Mouse (Mus musculus): Measurements from ENCODE around the gene En2. TPM values are rescaled to one million over a fixed set of nuclear protein-coding genes. Genes with fewer than 3 reads are reported as not detected.

En2 gene
- polyA plus RNA-seq (2015; fragmentation: Nextera tagmentation; extraction: Ambion mirVana): 0.60 and 1.3 TPM in 2 replicates

DNA sequence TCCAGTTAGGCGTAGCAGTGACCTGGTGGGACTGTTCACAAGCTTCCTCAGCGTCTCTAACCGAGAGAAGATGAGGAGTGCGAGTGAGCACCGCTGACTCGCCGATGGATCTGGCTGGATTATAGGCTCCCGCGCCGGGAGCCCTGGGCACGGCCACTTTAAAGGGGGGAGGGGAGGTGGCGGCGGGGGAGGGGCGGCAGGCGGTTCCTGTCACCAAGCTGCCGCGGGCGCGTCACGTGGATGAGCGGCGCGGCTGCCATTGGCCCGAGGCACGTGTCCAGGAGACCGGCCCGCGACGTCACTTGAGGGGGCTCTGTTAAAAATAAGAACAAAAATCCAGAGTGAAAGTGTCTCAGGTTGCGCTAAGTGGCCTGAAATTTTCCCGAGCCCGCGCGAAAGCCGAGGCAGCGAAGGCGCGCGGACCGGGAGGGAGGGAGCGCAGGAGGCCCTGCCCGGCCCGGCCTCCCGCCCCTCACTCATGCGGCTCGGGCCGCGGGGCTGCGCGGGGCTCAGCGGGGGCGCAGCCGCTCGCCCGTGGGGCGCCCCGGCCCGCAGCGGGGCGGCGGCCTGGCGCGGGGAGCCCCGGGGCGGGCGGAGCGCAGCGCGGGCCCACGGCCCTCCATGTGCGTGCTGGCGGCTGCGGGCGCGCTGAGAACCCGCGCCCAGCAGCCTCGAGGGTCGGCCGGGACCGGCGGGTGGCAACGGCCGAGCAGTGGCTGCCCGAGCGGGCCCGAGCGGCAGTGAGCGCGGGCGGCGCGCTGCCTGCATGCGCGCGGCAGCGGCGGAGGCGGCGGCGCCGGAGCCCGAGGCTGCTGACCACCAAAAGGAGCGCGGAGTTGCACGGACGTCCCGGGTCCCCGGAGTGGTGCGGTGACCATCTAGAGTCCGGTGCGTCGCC is at the start of gene En2:
Gene En2, plus strand, starts transcription at position 337 of the 898 bp plus-strand sequence.
- H3K9ac ChIP-seq: peak within 1 kb of the TSS; percentile 45
- no peaks in the 10 kb centered on the region for H3K9me3 ChIP-seq
- peaks cover 77% of the 10 kb centered on the region for H3K27me3 ChIP-seq
- ATAC-seq (ENCODE audit: low FRiP score, low read depth): peak; percentile 86
- peak within 1 kb of the TSS; percentile 86 for H3K4me2 ChIP-seq
- no peaks in the 10 kb centered on the region for H3K36me3 ChIP-seq
- H3K4me3 ChIP-seq: peak within 1 kb of the TSS; percentile 46
- WGBS: under 1% methylated on average over 104 of the region's 113 CpGs
- peaks cover 22% of the 10 kb centered on the region for H3K4me1 ChIP-seq (replicated peaks)
- peak within 1 kb of the TSS; percentile 76 for H3K27ac ChIP-seq (replicated peaks)

DNA sequence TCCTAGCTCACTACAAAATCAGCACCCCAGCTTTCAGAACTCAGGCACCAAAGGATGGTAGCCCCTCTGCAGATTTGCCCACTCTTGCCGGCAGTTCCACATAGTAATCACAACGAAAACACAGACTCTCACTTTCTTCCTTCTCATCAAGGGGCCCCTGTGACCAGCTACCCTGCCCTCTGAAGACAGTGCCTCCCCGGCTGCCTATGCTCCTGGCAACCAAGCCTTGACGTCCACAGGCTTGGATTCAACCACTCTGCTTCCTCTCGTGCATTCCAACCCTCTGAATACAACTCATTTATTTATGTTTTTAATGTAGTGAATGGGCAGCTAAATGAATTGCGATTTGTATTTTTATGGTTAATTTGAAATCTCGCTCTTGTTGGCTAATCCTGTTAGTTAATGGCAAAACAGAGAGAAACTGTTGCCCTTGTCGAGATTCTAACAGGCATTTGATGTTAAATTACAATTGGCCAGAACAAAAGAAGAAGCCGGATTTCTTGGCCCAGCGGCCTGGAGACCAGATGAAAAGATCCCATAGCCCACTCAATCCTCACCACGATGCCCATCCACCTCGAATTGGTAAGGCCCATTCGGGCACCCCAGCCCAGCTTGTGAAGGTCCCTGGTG is 48.1 kb upstream of the En2 start:
- peak overlapping the region; percentile 29; the same call in 1 of the 2 replicates for H3K4me3 ChIP-seq
- 5% methylated on average over 13 of the region's 13 CpGs for WGBS
- H3K27me3 ChIP-seq: peaks cover 45% of the 10 kb centered on the region
- no peaks in the 10 kb centered on the region for H3K36me3 ChIP-seq
- H3K4me1 ChIP-seq (replicated peaks): peaks cover 8% of the 10 kb centered on the region
- H3K9ac ChIP-seq: no peak overlapping the region
- H3K4me2 ChIP-seq: peak overlapping the region; percentile 55
- H3K9me3 ChIP-seq: no peaks in the 10 kb centered on the region
- no peak for ATAC-seq (ENCODE audit: low FRiP score, low read depth)
- H3K27ac ChIP-seq (replicated peaks): no peak overlapping the region

DNA sequence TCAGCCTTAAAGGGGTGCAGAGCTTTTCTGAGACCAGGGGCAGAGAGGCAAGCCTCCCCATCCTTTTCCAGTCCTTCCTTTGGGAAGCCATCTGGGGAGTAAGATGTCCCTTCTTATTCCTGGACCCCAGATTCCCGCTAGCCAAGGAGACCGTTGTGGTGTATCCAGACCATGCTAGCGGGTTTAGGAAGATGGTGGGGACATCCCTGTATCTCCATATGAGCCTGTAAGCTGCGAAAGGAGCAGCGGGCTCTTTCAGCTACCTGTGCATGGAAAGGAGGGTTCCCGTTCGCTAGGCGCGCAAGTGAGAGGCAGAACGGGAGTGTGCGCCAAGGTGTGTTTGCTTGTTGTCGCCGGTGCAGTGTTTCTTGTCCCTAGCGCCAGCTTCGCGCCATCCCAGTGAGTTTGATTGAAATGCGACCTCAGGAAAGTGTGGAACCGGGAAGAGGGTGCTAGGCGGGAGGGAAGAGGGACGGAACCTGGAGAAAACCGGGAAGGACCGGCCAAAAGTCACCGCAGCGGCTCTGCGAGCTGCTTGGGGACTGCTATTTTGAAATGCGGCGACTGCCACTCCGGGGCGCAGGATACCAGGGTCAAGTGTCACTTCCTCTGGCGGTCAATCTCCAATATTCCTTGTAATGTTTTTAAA is 47.5 kb upstream of the En2 start:
- H3K9ac ChIP-seq: 0 out of 2 replicates have a peak overlapping the region, but pooled peaks have one; percentile 5
- under 1% methylated on average over 30 of the region's 30 CpGs for WGBS
- no peaks in the 10 kb centered on the region for H3K9me3 ChIP-seq
- peak overlapping the region; percentile 55 for H3K4me2 ChIP-seq
- peaks cover 51% of the 10 kb centered on the region for H3K27me3 ChIP-seq
- peaks cover 9% of the 10 kb centered on the region for H3K4me1 ChIP-seq (replicated peaks)
- no peak for ATAC-seq (ENCODE audit: low FRiP score, low read depth)
- no peaks in the 10 kb centered on the region for H3K36me3 ChIP-seq
- no peak overlapping the region; the same call in 1 of the 2 replicates for H3K27ac ChIP-seq (replicated peaks)
- peak overlapping the region; percentile 29 for H3K4me3 ChIP-seq

DNA sequence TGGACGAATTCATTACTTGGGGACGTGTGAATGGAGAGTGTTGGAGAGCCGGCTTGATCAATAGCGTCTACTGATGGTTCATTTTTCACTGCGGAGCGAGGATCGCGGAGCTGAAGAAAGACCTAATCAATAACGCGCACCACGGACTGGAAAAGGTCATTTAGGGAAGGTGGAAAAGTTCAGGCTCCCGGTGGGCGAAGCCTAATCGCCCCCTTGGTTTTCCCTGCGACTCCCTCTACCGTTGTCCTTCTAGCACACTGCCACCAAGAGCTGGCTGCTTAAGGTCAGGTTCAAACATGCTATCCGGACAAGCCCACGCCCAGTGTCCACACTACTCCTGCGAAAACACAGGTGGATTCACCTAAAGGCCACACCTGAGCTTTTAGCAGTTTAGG is 47.0 kb upstream of the En2 start:
- ATAC-seq (ENCODE audit: low FRiP score, low read depth): no peak
- no peak overlapping the region; the same call in 1 of the 2 replicates for H3K27ac ChIP-seq (replicated peaks)
- peaks cover 14% of the 10 kb centered on the region for H3K4me1 ChIP-seq (replicated peaks)
- H3K9me3 ChIP-seq: no peaks in the 10 kb centered on the region
- H3K27me3 ChIP-seq: peaks cover 56% of the 10 kb centered on the region
- peak overlapping the region; percentile 55 for H3K4me2 ChIP-seq
- under 1% methylated on average over 19 of the region's 19 CpGs for WGBS
- 0 out of 2 replicates have a peak overlapping the region, but pooled peaks have one; percentile 5 for H3K9ac ChIP-seq
- peak overlapping the region; percentile 29 for H3K4me3 ChIP-seq
- H3K36me3 ChIP-seq: no peaks in the 10 kb centered on the region

DNA sequence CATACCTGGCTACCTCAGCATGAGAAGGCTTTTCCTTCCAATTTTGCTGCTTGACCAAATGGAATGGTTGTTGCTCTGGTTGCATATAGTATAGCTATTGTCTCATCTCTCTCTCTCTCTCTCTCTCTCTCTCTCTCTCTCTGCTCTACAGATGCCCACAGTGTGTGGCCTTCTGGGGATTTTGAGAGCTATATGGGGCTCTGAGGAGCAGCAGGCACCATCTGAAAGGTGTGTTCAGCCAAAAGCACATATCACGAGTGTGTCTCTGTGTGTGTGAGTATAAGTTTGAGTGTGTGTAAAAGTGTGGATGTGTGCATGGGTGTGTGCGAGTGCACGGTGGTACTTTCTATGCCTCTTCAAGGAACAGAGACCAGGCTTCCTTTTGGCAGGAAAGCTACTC is 45.9 kb upstream of the En2 start:
- H3K4me3 ChIP-seq: no peak overlapping the region
- 22% methylated on average over 3 of the region's 3 CpGs for WGBS

DNA sequence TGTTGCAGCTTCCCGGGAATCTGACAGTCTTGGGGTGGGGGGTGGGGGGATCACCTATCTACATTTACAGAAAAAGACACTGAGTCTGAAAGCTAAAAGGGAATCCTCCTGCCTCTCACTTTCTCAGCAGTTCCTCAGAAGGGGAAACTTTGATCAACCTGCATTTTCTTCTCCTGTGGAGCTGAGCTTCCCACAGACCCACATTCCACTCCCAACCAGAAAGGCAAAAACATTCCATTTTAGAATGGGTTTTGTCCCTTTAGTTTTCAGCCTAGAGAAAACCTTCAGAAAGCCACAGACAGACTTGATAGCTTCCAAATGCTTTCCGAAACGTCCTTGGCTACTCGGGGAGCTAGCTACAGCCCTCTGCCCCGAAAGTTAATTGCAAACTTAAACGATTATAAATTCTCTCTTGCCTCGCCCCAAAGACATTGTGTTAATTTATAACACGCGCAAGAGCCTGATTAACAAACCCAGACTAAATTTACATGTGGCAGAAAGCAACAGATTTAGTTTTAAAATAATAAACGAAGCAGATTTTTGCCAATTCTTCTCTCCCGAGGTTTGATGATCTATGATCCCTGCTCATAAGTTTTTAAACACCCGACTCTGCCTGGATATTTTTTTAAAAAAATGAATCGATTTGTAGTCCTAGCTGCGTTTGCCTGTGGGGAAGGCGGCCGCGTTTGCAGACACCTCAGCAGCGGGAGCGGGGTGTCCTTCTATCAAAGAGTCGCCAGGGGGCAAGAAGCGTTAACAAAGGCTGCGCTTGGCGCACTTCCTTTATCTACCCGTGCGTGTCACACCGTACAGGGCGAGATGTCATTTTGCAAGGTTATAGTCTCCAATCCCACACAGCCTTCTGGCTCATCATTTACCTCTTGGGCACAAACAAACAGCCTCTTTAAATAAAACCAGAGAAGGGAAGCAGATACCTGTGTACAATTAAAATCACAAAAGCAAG is 42.7 kb upstream of the En2 start:
- H3K36me3 ChIP-seq: no peaks in the 10 kb centered on the region
- H3K4me2 ChIP-seq: peak overlapping the region; percentile 38
- peaks cover 22% of the 10 kb centered on the region for H3K4me1 ChIP-seq (replicated peaks)
- no peaks in the 10 kb centered on the region for H3K9me3 ChIP-seq
- WGBS: under 1% methylated on average over 27 of the region's 27 CpGs
- no peak overlapping the region for H3K9ac ChIP-seq
- ATAC-seq (ENCODE audit: low FRiP score, low read depth): peak; percentile 52; the same call in 1 of the 2 replicates
- 0 out of 2 replicates have a peak overlapping the region, but pooled peaks have one; percentile 27 for H3K27ac ChIP-seq (replicated peaks)
- peaks cover 84% of the 10 kb centered on the region for H3K27me3 ChIP-seq
- H3K4me3 ChIP-seq: 0 out of 2 replicates have a peak overlapping the region, but pooled peaks have one; percentile 2

More for the DNA sequence above, 45.9 kb upstream of the En2 start:
- H3K36me3 ChIP-seq: no peaks in the 10 kb centered on the region
- H3K4me2 ChIP-seq: no peak overlapping the region
- H3K9ac ChIP-seq: no peak overlapping the region
- no peak overlapping the region for H3K27ac ChIP-seq (replicated peaks)
- peaks cover 65% of the 10 kb centered on the region for H3K27me3 ChIP-seq
- no peaks in the 10 kb centered on the region for H3K9me3 ChIP-seq
- H3K4me1 ChIP-seq (replicated peaks): peaks cover 22% of the 10 kb centered on the region
- ATAC-seq (ENCODE audit: low FRiP score, low read depth): no peak

DNA sequence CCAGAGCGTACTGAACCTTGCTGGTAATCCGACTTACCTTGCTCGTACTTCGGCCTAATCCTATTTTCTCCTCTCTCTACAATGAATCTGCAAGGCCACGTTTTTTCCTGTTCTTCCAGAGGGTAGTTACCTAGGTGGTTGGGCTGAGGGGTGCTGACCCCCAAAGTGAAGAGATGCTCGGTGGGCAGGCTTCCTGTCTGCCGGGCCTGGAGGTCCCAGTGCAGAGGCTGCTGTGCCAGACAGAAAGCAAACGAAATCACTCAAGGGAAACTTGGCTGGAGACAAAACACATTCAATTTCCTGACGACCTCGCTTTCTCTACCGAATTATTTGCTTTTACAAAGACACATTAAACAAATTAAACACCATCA is 42.1 kb upstream of the En2 start:
- H3K9me3 ChIP-seq: no peaks in the 10 kb centered on the region
- no peak overlapping the region for H3K9ac ChIP-seq
- H3K27me3 ChIP-seq: peaks cover 88% of the 10 kb centered on the region
- H3K4me3 ChIP-seq: 0 out of 2 replicates have a peak overlapping the region, but pooled peaks have one; percentile 2
- 0 out of 2 replicates have a peak overlapping the region, but pooled peaks have one; percentile 27 for H3K27ac ChIP-seq (replicated peaks)
- no peak for ATAC-seq (ENCODE audit: low FRiP score, low read depth)
- H3K4me2 ChIP-seq: peak overlapping the region; percentile 38
- 3% methylated on average over 11 of the region's 11 CpGs for whole genome bisulfite sequencing
- H3K4me1 ChIP-seq (replicated peaks): peaks cover 16% of the 10 kb centered on the region
- H3K36me3 ChIP-seq: no peaks in the 10 kb centered on the region

DNA sequence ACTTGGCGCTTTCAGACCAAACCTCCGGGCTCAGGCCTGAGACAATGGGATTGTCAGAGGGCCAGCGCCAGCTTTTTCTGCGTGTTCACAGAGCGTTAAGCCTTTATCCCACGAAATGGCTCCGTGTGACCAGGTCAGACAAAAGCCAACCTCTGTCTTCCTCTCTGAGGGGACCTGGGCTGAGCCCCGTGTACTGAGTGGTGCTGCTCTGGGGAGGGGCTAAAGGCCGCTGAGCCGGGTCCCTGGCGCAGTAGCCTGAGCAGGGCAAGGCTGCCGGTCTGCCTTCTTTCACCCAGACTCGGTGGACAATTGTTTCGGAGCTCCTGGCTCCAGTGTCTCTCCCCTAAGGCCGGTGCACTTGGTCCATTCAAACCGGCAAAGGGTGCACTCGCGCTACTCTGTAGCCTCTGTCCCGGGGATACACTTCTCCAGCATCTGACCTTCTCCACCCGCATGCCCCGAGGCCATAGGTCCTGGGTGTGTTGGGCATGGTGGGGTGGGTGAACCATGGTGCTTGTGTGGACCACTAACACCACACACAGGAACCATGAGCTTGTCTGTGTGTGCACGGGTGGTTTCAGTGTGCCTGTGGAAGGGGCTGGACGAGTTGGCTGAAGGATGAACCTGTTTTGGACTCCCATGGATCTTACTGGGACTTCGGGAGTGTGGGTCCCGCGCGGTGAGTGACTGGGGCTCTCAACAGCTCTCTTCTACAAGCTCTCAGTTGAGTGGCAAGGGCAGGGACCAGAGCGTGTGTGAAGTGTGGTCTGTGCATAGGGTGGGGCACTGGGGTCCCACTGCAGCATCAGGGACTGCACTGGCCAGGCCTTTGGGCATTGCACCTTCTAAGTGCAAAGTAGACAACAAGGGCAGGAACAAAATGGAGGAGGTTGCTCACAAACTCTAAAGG is 40.9 kb upstream of the En2 start:
- 0 out of 2 replicates have a peak, but pooled peaks have one; percentile 49 for ATAC-seq (ENCODE audit: low FRiP score, low read depth)
- Histone ChIP-seq H3K4me2 (peak overlapping the region; percentile 38), H3K27me3 (peaks cover 83% of the 10 kb centered on the region), H3K4me3 (no peak overlapping the region), H3K36me3 (no peaks in the 10 kb centered on the region), H3K27ac (replicated peaks) (peak overlapping the region; percentile 25; the same call in 1 of the 2 replicates), H3K9me3 (no peaks in the 10 kb centered on the region), H3K9ac (peak overlapping the region; percentile 11; the same call in 1 of the 2 replicates), H3K4me1 (replicated peaks) (peaks cover 14% of the 10 kb centered on the region)
- WGBS: 6% methylated on average over 28 of the region's 28 CpGs

DNA sequence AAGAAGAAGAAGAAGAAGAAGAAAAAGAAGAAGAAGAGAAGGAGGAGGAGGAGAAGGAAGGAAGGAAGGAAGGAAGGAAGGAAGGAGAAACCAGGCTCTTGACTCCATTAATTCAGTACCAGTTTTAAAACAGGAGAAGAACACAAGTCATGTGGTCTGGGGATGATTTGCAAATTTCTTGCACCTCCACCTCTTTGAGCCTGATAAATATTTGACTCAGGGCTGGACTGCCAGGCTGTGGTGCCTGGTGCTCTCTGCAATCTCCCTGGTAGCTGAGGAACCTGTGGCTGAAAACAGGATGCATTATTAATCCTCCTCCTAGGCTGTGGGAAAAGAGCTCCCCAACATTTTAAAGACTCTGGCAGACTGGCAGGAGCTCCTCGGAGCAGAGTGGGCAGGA is 36.6 kb upstream of the En2 start:
- WGBS: 41% methylated on average over 1 of the region's 1 CpGs
- no peak overlapping the region for H3K4me2 ChIP-seq
- no peak overlapping the region for H3K27ac ChIP-seq (replicated peaks)
- H3K9ac ChIP-seq: no peak overlapping the region
- no peaks in the 10 kb centered on the region for H3K36me3 ChIP-seq
- no peak overlapping the region for H3K4me3 ChIP-seq
- H3K9me3 ChIP-seq: no peaks in the 10 kb centered on the region
- H3K27me3 ChIP-seq: peaks cover 50% of the 10 kb centered on the region
- peaks cover 5% of the 10 kb centered on the region; the same call in 1 of the 2 replicates for H3K4me1 ChIP-seq (replicated peaks)
- ATAC-seq (ENCODE audit: low FRiP score, low read depth): no peak

DNA sequence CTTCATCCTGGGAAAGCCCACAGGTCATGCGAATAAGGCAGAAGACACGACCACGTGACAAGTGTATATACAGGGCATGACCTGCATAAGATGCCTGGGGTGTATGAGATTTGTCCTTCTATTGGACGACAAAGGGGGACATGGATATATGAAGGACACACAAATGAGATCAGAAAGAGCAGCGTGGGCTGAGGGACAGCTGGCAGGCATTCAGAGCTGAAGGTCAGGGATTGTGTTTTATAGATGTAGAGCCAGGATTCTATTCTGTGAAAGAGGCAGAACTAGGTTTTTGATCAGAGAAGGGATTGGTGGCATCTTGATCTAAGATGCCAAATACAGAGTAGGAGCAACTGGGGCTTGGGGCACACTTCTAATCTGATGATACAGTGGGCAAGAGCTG is 33.3 kb upstream of the En2 start:
- Histone ChIP-seq H3K9me3 (no peaks in the 10 kb centered on the region), H3K27ac (replicated peaks) (no peak overlapping the region), H3K4me3 (no peak overlapping the region), H3K4me2 (no peak overlapping the region), H3K9ac (no peak overlapping the region), H3K4me1 (replicated peaks) (no peaks in the 10 kb centered on the region; the same call in 1 of the 2 replicates), H3K36me3 (no peaks in the 10 kb centered on the region), H3K27me3 (peaks cover 16% of the 10 kb centered on the region)
- ATAC-seq (ENCODE audit: low FRiP score, low read depth): no peak
- 83% methylated on average over 5 of the region's 5 CpGs for WGBS
